Mouse (Mus musculus) heart, adult 2 months (tissue): ENCODE results near the gene Trpm5. TPM values are rescaled to one million over a fixed set of nuclear protein-coding genes. Genes with fewer than 3 reads are reported as not detected.

Experiments used
- DNase-seq, 2 experiments: peaks; one replicate each; pipeline ENCODE4 v3.0.0; 2021
- H3K27ac ChIP-seq: fragments of 200-600 bp; 2 replicates; pipeline ENCODE4 v1.8.1; 2022
- H3K27me3 ChIP-seq: fragments of 200-500 bp; 2 replicates; pipeline ENCODE4 v1.6.1; 2012; ENCODE audit warnings: mild to moderate bottlenecking, low read length, inconsistent platforms, mixed read lengths; ENCODE audit not compliant: control insufficient read depth, insufficient read depth
- H3K36me3 ChIP-seq: fragments of 200-500 bp; 2 replicates; pipeline ENCODE4 v1.6.1; 2012; ENCODE audit warnings: low read length, inconsistent platforms; ENCODE audit not compliant: control insufficient read depth, insufficient read depth
- H3K4me1 ChIP-seq: fragments of 200-500 bp; 2 replicates; pipeline ENCODE4 v1.6.1; 2011; ENCODE audit warnings: low read length; ENCODE audit not compliant: control insufficient read depth, insufficient read depth
- H3K4me3 ChIP-seq: fragments of 200-600 bp; 2 replicates; pipeline ENCODE4 v1.8.1; 2022
- H3K79me2 ChIP-seq: fragments of 200-500 bp; replicated peaks from 2 replicates; pipeline ENCODE4 v1.6.1; 2012; ENCODE audit warnings: mild to moderate bottlenecking, inconsistent platforms, low read length, moderate library complexity, mixed read lengths; ENCODE audit not compliant: control insufficient read depth, insufficient read depth
- H3K9ac ChIP-seq: fragments of 200-500 bp; 2 replicates; pipeline ENCODE4 v1.6.1; 2012; ENCODE audit warnings: low read depth, mild to moderate bottlenecking, control low read depth, inconsistent platforms, low read length, mixed read lengths
- CTCF ChIP-seq: fragments of 200-600 bp; IDR thresholded peaks from 2 replicates; pipeline ENCODE4 v1.8.1; 2022; ENCODE audit warnings: antibody characterized with exemption, mild to moderate bottlenecking, moderate library complexity
- EP300 ChIP-seq: fragments of 200-500 bp; IDR thresholded peaks from 2 replicates; pipeline ENCODE4 v1.6.1; 2011; ENCODE audit warnings: low read depth, low read length, control low read depth; ENCODE audit not compliant: insufficient read depth
- POLR2A ChIP-seq: fragments of 200-500 bp; IDR thresholded peaks from 2 replicates; pipeline ENCODE4 v1.6.1; 2011; ENCODE audit warnings: mild to moderate bottlenecking, low read depth, low read length, control low read depth; ENCODE audit not compliant: insufficient read depth
- WGBS: fragments of 180-500 bp; shearing (Covaris S2); methylation state at CpG from one replicate; pipeline ENCODE4 v1.1.7; 2018; 5-methylcytosine and 5-hydroxymethylcytosine counted together
- intact Hi-C: fragments of 180-260 bp; cut with DNase I; formaldehyde crosslinking; loops from one replicate; pipeline ENCODE4 v1.15.1; 2025
- polyA plus RNA-seq: library from polyadenylated mRNA; depleted of rRNA; stranded (reverse); fragments of >200 nt; gene quantifications from 2 replicates; pipeline ENCODE4 v1.2.3, GENCODE M21; 2012
- total RNA-seq, 2 experiments: library from RNA; stranded (reverse); gene quantifications; 2 replicates each; pipeline ENCODE4 v1.2.3; 2021

Trpm5 gene
- total and polyA plus RNA-seq, 3 experiments = 0.08 TPM; not detected in 2

DNA sequence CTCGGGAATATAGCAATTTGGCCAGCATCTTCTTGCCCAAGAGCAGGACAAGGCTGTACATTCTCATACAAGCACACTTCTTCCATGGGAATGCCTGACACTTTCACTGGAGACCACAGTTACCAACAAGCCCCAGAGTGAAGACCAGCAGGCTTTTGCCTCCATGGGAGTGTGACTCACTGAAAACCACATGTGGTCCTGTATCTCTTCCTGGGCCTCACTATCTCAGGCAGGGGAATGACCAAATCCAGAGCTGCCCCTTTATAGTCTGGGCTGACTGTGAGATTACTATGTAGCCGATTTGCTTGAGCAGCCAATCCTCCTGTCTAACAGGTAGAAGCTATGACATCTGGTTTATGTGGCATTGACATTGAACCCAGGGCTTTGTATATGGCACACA lies 10.7 kb downstream of the Trpm5 start:
- 84% methylated on average over 2 of the region's 2 CpGs for WGBS
- no peaks in the 10 kb centered on the region for H3K4me1 ChIP-seq
- no peak for DNase-seq
- H3K36me3 ChIP-seq = no peaks in the 10 kb centered on the region
- no peak overlapping the region for H3K9ac ChIP-seq
- TF ChIP-seq CTCF (no peak), POLR2A (no peak), EP300 (no peak)
- intact Hi-C loops = no loop called here
- H3K4me3 ChIP-seq = no peak overlapping the region
- H3K27me3 ChIP-seq = no peaks in the 10 kb centered on the region
- no peak overlapping the region for H3K27ac ChIP-seq
- no peaks in the 10 kb centered on the region for H3K79me2 ChIP-seq

DNA sequence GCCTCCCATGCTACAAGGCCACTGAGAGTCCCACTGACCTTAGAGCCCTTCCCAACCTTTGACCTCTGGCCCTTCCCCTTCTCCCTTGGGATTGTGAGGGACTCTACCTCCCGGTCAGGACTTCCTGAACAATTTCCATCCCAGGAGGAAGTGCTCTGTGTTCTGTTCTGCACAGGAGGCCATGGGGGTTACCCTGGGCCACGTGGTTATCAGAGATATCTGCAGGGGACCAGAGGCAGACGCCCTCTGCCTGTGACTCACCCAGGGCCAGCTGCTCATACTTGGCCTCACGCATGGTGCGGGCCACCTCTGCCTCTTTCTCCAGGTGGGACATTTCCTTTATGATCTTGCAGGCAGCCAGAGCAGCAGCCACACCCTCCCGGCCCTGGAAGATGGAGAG lies 12.4 kb downstream of the Trpm5 start:
- H3K27me3 ChIP-seq = no peaks in the 10 kb centered on the region
- DNase-seq = no peak
- H3K9ac ChIP-seq = no peak overlapping the region
- H3K4me1 ChIP-seq = no peaks in the 10 kb centered on the region
- no peaks in the 10 kb centered on the region for H3K79me2 ChIP-seq
- H3K36me3 ChIP-seq = no peaks in the 10 kb centered on the region
- TF ChIP-seq EP300 = no peak
- no peak for TF ChIP-seq POLR2A
- no peak for TF ChIP-seq CTCF
- WGBS = 46% methylated on average over 6 of the region's 6 CpGs
- no peak overlapping the region for H3K27ac ChIP-seq
- H3K4me3 ChIP-seq = no peak overlapping the region
- intact Hi-C loops = no loop called here

DNA sequence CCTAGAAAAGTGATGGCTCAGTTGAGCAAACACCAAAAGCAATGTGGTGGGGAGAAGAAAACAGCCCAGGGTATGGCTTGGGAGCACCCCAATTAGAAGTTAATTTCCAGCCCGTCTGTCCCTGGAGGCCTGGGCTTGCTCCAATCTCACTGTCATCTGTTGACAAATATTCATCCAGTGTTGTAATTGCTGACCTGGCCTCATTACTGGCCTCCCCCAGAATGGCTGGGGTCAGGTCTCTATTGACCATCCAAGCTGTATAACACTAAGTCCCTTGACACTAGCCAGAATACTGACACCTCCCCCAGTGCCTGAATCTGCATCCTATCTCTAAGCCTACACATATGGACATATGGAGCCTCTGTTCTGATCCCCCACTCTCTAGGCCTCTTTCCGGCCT lies 17.1 kb downstream of the Trpm5 start:
- Histone ChIP-seq H3K9ac (no peak overlapping the region), H3K27ac (no peak overlapping the region), H3K79me2 (no peaks in the 10 kb centered on the region), H3K27me3 (no peaks in the 10 kb centered on the region), H3K36me3 (no peaks in the 10 kb centered on the region), H3K4me1 (no peaks in the 10 kb centered on the region), H3K4me3 (no peak overlapping the region)
- TF ChIP-seq POLR2A (no peak), CTCF (no peak), EP300 (no peak)
- DNase-seq = no peak
- intact Hi-C loops = no loop called here
- WGBS = 91% methylated on average over 2 of the region's 2 CpGs

- H3K4me3 ChIP-seq = no peak overlapping the region
- 0 out of 2 replicates have a peak, but pooled peaks cover under 1% of the 10 kb centered on the region for H3K4me1 ChIP-seq
- no peak for DNase-seq
- 70% methylated on average over 5 of the region's 5 CpGs for WGBS
- no peaks in the 10 kb centered on the region for H3K79me2 ChIP-seq
- H3K27ac ChIP-seq = no peak overlapping the region
- no peak overlapping the region for H3K9ac ChIP-seq
- TF ChIP-seq CTCF = no peak
- TF ChIP-seq EP300 = no peak
- TF ChIP-seq POLR2A = no peak
- no peaks in the 10 kb centered on the region for H3K36me3 ChIP-seq
- intact Hi-C loops = no loop called here
- no peaks in the 10 kb centered on the region for H3K27me3 ChIP-seq
Measured at GRCm38 (mm10) chr7:143075394-143075793, 19.0 kb downstream of the Trpm5 start.

- Histone ChIP-seq H3K9ac (no peak overlapping the region), H3K79me2 (no peaks in the 10 kb centered on the region), H3K4me3 (no peak overlapping the region), H3K27ac (no peak overlapping the region), H3K27me3 (no peaks in the 10 kb centered on the region), H3K36me3 (no peaks in the 10 kb centered on the region; the same call in 1 of the 2 replicates), H3K4me1 (peaks cover 6% of the 10 kb centered on the region)
- DNase-seq = peak in 1 of 2 experiments; percentile 48
- WGBS = 72% methylated on average over 1 of the region's 1 CpGs
- intact Hi-C loops = no loop called here
- TF ChIP-seq CTCF = peak; percentile 76
- TF ChIP-seq POLR2A = no peak
Measured at GRCm38 (mm10) chr7:143073086-143073485, 21.4 kb downstream of the Trpm5 start.

DNA sequence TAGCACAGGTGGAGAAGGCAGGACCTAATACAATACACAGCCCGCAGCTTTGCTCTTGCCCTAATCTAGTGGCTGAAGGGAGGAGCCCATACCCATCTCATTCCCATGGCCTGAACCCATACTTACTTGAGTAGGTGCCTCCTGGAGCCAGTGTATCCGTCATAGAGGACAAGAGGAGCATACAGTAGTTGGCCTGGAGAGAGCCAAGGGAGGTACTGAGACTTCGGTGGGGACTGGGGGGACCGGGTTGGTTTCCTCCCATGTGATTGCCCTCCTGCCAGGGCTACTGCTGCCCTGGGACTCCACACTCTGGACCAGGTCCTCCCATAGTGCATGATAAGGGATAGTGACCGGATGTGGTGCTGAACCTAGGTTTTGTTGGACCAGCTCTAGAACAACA lies 21.8 kb downstream of the Trpm5 start:
- intact Hi-C loops = no loop called here
- DNase-seq = no peak
- H3K36me3 ChIP-seq = no peaks in the 10 kb centered on the region; the same call in 1 of the 2 replicates
- H3K9ac ChIP-seq = no peak overlapping the region
- no peak overlapping the region for H3K27ac ChIP-seq
- no peaks in the 10 kb centered on the region for H3K79me2 ChIP-seq
- H3K4me1 ChIP-seq = peaks cover 6% of the 10 kb centered on the region
- H3K27me3 ChIP-seq = no peaks in the 10 kb centered on the region
- no peak overlapping the region for H3K4me3 ChIP-seq
- TF ChIP-seq CTCF (no peak), POLR2A (no peak), EP300 (no peak)
- 81% methylated on average over 5 of the region's 5 CpGs for WGBS
